Mouse (Mus musculus): Measurements from ENCODE around the gene Atf6. TPM values are rescaled to one million over a fixed set of nuclear protein-coding genes. Genes with fewer than 3 reads are reported as not detected.

Gene Atf6
- polyA plus RNA-seq, 1 experiment from 2014 or later, result 7.6 TPM

- Histone ChIP-seq H3K9me3 (ENCODE audit: control insufficient read depth, low read length) (no peaks in the 10 kb centered on the region), H3K9ac (ENCODE audit: low read length) (no peak overlapping the region), H3K4me1 (ENCODE audit: control insufficient read depth, insufficient read depth, low read length) (no peaks in the 10 kb centered on the region), H3K27me3 (ENCODE audit: control insufficient read depth, insufficient read depth, low read length) (no peaks in the 10 kb centered on the region), H3K4me2 (ENCODE audit: low read depth, severe bottlenecking) (no peak overlapping the region), H3K4me3 (ENCODE audit: low read depth, low read length) (no peak overlapping the region), H3K36me3 (ENCODE audit: control insufficient read depth, insufficient read depth, low read length) (no peaks in the 10 kb centered on the region), H3K27ac (replicated peaks; ENCODE audit: low read depth, low read length) (no peak overlapping the region)
- 87% methylated on average over 8 of the region's 8 CpGs for WGBS
- ATAC-seq (ENCODE audit: insufficient number of reproducible peaks, low FRiP score, low TSS enrichment, low read depth), result no peak
- DNase-seq (ENCODE audit: low spot score), result no peak
Observed at GRCm38 (mm10) chr1:170729267-170729962, 138.2 kb downstream of the Atf6 start.

- Histone ChIP-seq H3K9ac (ENCODE audit: low read length) (no peak overlapping the region), H3K9me3 (ENCODE audit: control insufficient read depth, low read length) (no peaks in the 10 kb centered on the region), H3K36me3 (ENCODE audit: control insufficient read depth, insufficient read depth, low read length) (no peaks in the 10 kb centered on the region), H3K27ac (replicated peaks; ENCODE audit: low read depth, low read length) (no peak overlapping the region), H3K4me1 (ENCODE audit: control insufficient read depth, insufficient read depth, low read length) (no peaks in the 10 kb centered on the region), H3K4me3 (ENCODE audit: low read depth, low read length) (no peak overlapping the region), H3K4me2 (ENCODE audit: low read depth, severe bottlenecking) (no peak overlapping the region), H3K27me3 (ENCODE audit: control insufficient read depth, insufficient read depth, low read length) (no peaks in the 10 kb centered on the region)
- ATAC-seq (ENCODE audit: insufficient number of reproducible peaks, low FRiP score, low TSS enrichment, low read depth), result no peak
- DNase-seq (ENCODE audit: low spot score), result no peak
- 84% methylated on average over 6 of the region's 6 CpGs for WGBS
Observed at GRCm38 (mm10) chr1:170728524-170728923, 139.0 kb downstream of the Atf6 start.

- H3K4me1 ChIP-seq (ENCODE audit: control insufficient read depth, insufficient read depth, low read length), result no peaks in the 10 kb centered on the region
- H3K4me2 ChIP-seq (ENCODE audit: low read depth, severe bottlenecking), result no peak overlapping the region
- no peaks in the 10 kb centered on the region for H3K9me3 ChIP-seq (ENCODE audit: control insufficient read depth, low read length)
- WGBS, result 88% methylated on average over 5 of the region's 5 CpGs
- H3K27ac ChIP-seq (replicated peaks; ENCODE audit: low read depth, low read length), result no peak overlapping the region
- no peak overlapping the region for H3K9ac ChIP-seq (ENCODE audit: low read length)
- no peak overlapping the region for H3K4me3 ChIP-seq (ENCODE audit: low read depth, low read length)
- H3K36me3 ChIP-seq (ENCODE audit: control insufficient read depth, insufficient read depth, low read length), result no peaks in the 10 kb centered on the region
- no peak for ATAC-seq (ENCODE audit: insufficient number of reproducible peaks, low FRiP score, low TSS enrichment, low read depth)
- no peak for DNase-seq (ENCODE audit: low spot score)
- no peaks in the 10 kb centered on the region for H3K27me3 ChIP-seq (ENCODE audit: control insufficient read depth, insufficient read depth, low read length)
Observed at GRCm38 (mm10) chr1:170721560-170721959, 146.0 kb downstream of the Atf6 start.

- Histone ChIP-seq H3K4me1 (ENCODE audit: control insufficient read depth, insufficient read depth, low read length) (no peaks in the 10 kb centered on the region), H3K9me3 (ENCODE audit: control insufficient read depth, low read length) (no peaks in the 10 kb centered on the region), H3K4me2 (ENCODE audit: low read depth, severe bottlenecking) (no peak overlapping the region), H3K27me3 (ENCODE audit: control insufficient read depth, insufficient read depth, low read length) (no peaks in the 10 kb centered on the region), H3K9ac (ENCODE audit: low read length) (no peak overlapping the region), H3K4me3 (ENCODE audit: low read depth, low read length) (no peak overlapping the region), H3K36me3 (ENCODE audit: control insufficient read depth, insufficient read depth, low read length) (no peaks in the 10 kb centered on the region), H3K27ac (replicated peaks; ENCODE audit: low read depth, low read length) (no peak overlapping the region)
- ATAC-seq (ENCODE audit: insufficient number of reproducible peaks, low FRiP score, low TSS enrichment, low read depth) (no peak), DNase-seq (ENCODE audit: low spot score) (no peak)
- WGBS, result 70% methylated on average over 8 of the region's 8 CpGs
Observed at GRCm38 (mm10) chr1:170718133-170718810, 149.3 kb downstream of the Atf6 start.

- H3K4me1 ChIP-seq (ENCODE audit: control insufficient read depth, insufficient read depth, low read length), result no peaks in the 10 kb centered on the region
- DNase-seq (ENCODE audit: low spot score), result no peak
- H3K4me3 ChIP-seq (ENCODE audit: low read depth, low read length), result no peak overlapping the region
- 94% methylated on average over 3 of the region's 3 CpGs for WGBS
- ATAC-seq (ENCODE audit: insufficient number of reproducible peaks, low FRiP score, low TSS enrichment, low read depth), result no peak
- no peaks in the 10 kb centered on the region for H3K9me3 ChIP-seq (ENCODE audit: control insufficient read depth, low read length)
- no peaks in the 10 kb centered on the region for H3K27me3 ChIP-seq (ENCODE audit: control insufficient read depth, insufficient read depth, low read length)
- H3K36me3 ChIP-seq (ENCODE audit: control insufficient read depth, insufficient read depth, low read length), result no peaks in the 10 kb centered on the region
- H3K27ac ChIP-seq (replicated peaks; ENCODE audit: low read depth, low read length), result no peak overlapping the region
- no peak overlapping the region for H3K4me2 ChIP-seq (ENCODE audit: low read depth, severe bottlenecking)
- H3K9ac ChIP-seq (ENCODE audit: low read length), result no peak overlapping the region
Observed at GRCm38 (mm10) chr1:170717241-170717828, 150.2 kb downstream of the Atf6 start.

- 96% methylated on average over 7 of the region's 7 CpGs for WGBS
Observed at GRCm38 (mm10) chr1:170711731-170712130, 155.8 kb downstream of the Atf6 start.

GRCm38 (mm10) chr1:170709969-170710368 lies 157.6 kb downstream of the Atf6 start:
- Histone ChIP-seq H3K36me3 (ENCODE audit: control insufficient read depth, insufficient read depth, low read length) (no peaks in the 10 kb centered on the region), H3K27ac (replicated peaks; ENCODE audit: low read depth, low read length) (no peak overlapping the region), H3K4me3 (ENCODE audit: low read depth, low read length) (no peak overlapping the region), H3K4me1 (ENCODE audit: control insufficient read depth, insufficient read depth, low read length) (no peaks in the 10 kb centered on the region), H3K27me3 (ENCODE audit: control insufficient read depth, insufficient read depth, low read length) (no peaks in the 10 kb centered on the region), H3K9ac (ENCODE audit: low read length) (no peak overlapping the region), H3K9me3 (ENCODE audit: control insufficient read depth, low read length) (no peaks in the 10 kb centered on the region), H3K4me2 (ENCODE audit: low read depth, severe bottlenecking) (no peak overlapping the region)
- DNase-seq (ENCODE audit: low spot score) (no peak), ATAC-seq (ENCODE audit: insufficient number of reproducible peaks, low FRiP score, low TSS enrichment, low read depth) (no peak)
- 84% methylated on average over 3 of the region's 3 CpGs for WGBS

More at GRCm38 (mm10) chr1:170711731-170712130, 155.8 kb downstream of the Atf6 start:
- no peak for ATAC-seq (ENCODE audit: insufficient number of reproducible peaks, low FRiP score, low TSS enrichment, low read depth)
- H3K4me3 ChIP-seq (ENCODE audit: low read depth, low read length), result no peak overlapping the region
- no peaks in the 10 kb centered on the region for H3K4me1 ChIP-seq (ENCODE audit: control insufficient read depth, insufficient read depth, low read length)
- H3K4me2 ChIP-seq (ENCODE audit: low read depth, severe bottlenecking), result no peak overlapping the region
- H3K27me3 ChIP-seq (ENCODE audit: control insufficient read depth, insufficient read depth, low read length), result no peaks in the 10 kb centered on the region
- DNase-seq (ENCODE audit: low spot score), result no peak
- no peaks in the 10 kb centered on the region for H3K36me3 ChIP-seq (ENCODE audit: control insufficient read depth, insufficient read depth, low read length)
- H3K9ac ChIP-seq (ENCODE audit: low read length), result no peak overlapping the region
- no peaks in the 10 kb centered on the region for H3K9me3 ChIP-seq (ENCODE audit: control insufficient read depth, low read length)
- H3K27ac ChIP-seq (replicated peaks; ENCODE audit: low read depth, low read length), result no peak overlapping the region

GRCm38 (mm10) chr1:170709481-170709880 lies 158.1 kb downstream of the Atf6 start:
- H3K4me2 ChIP-seq (ENCODE audit: low read depth, severe bottlenecking), result no peak overlapping the region
- no peaks in the 10 kb centered on the region for H3K27me3 ChIP-seq (ENCODE audit: control insufficient read depth, insufficient read depth, low read length)
- no peak overlapping the region for H3K9ac ChIP-seq (ENCODE audit: low read length)
- no peak for DNase-seq (ENCODE audit: low spot score)
- H3K27ac ChIP-seq (replicated peaks; ENCODE audit: low read depth, low read length), result no peak overlapping the region
- H3K4me1 ChIP-seq (ENCODE audit: control insufficient read depth, insufficient read depth, low read length), result no peaks in the 10 kb centered on the region
- H3K9me3 ChIP-seq (ENCODE audit: control insufficient read depth, low read length), result no peaks in the 10 kb centered on the region
- 96% methylated on average over 8 of the region's 8 CpGs for WGBS
- no peaks in the 10 kb centered on the region for H3K36me3 ChIP-seq (ENCODE audit: control insufficient read depth, insufficient read depth, low read length)
- H3K4me3 ChIP-seq (ENCODE audit: low read depth, low read length), result no peak overlapping the region
- ATAC-seq (ENCODE audit: insufficient number of reproducible peaks, low FRiP score, low TSS enrichment, low read depth), result no peak

Measured in limb, embryonic 11.5 days (tissue).